Comparison of ENCODE assay signal across 10 mouse cellular contexts in genomic region chr7:111694312-111694711, GRCm38 (mm10).
DNase-seq lines count a peak whose midpoint lies in the region; ATAC-seq lines count a peak whose summit lies in the region.
"Had no signal": no experiment of that assay in that cellular context is flagged by ENCODE, and none has a peak within 500 bp of the region (broad histone marks: within the 10 kb centered on the region; RNA-seq: fewer than 3 reads in every experiment).

No protein-coding gene starts in this region.

- no peak overlapping the region for H3K9ac ChIP-seq in embryonic facial prominence, embryonic 14.5 days (ENCODE audit: low read depth, low read length)
- no peak overlapping the region for H3K9ac ChIP-seq in heart, embryonic 16.5 days (ENCODE audit: low read length)

- peak; percentile 27 for DNase-seq in embryonic facial prominence, embryonic 14.5 days (ENCODE audit: low spot score)
- DNase-seq in embryonic facial prominence, embryonic 10.5 days (ENCODE audit: low spot score), result no peak
- peak; percentile 46 for DNase-seq in testis, postnatal 10 days (ENCODE audit: low spot score)
- DNase-seq in testis, postnatal 14 days (ENCODE audit: low spot score), result no peak
- no peak for DNase-seq in thymus, postnatal 0 days (ENCODE audit: low spot score)
- no peak for DNase-seq in retina, postnatal 1 day
- DNase-seq in frontal cortex, postnatal 14 days (ENCODE audit: low spot score in 2 of 2), result no peak
- DNase-seq: B cell, adult 2 months had no signal

- H3K27ac ChIP-seq in embryonic facial prominence, embryonic 14.5 days (replicated peaks; ENCODE audit: low read depth, low read length), result no peak overlapping the region
- H3K27ac ChIP-seq in embryonic facial prominence, embryonic 10.5 days (replicated peaks), result no peak overlapping the region
- H3K27ac ChIP-seq in heart, embryonic 16.5 days (ENCODE audit: low read length), result peak overlapping the region; percentile 94
- H3K27ac ChIP-seq: macrophage had no signal

- no peaks in the 10 kb centered on the region for H3K4me1 ChIP-seq in embryonic facial prominence, embryonic 14.5 days (ENCODE audit: control insufficient read depth, insufficient read depth, low read length)
- H3K4me1 ChIP-seq in embryonic facial prominence, embryonic 10.5 days, result peaks cover 5% of the 10 kb centered on the region; the same call in 1 of the 2 replicates
- peaks cover 31% of the 10 kb centered on the region for H3K4me1 ChIP-seq in heart, embryonic 16.5 days (ENCODE audit: control insufficient read depth, insufficient read depth, low read length)

- no peaks in the 10 kb centered on the region for H3K9me3 ChIP-seq in embryonic facial prominence, embryonic 14.5 days (ENCODE audit: control insufficient read depth, low read length)
- no peaks in the 10 kb centered on the region for H3K9me3 ChIP-seq in embryonic facial prominence, embryonic 10.5 days
- no peaks in the 10 kb centered on the region for H3K9me3 ChIP-seq in heart, embryonic 16.5 days (replicated peaks; ENCODE audit: control insufficient read depth, low read length)

- no peak for ATAC-seq in embryonic facial prominence, embryonic 14.5 days (ENCODE audit: low read depth)
- ATAC-seq in heart, embryonic 16.5 days (replicated peaks; ENCODE audit: extremely low read depth, insufficient read depth, low FRiP score), result peak; percentile 39

- no peaks in the 10 kb centered on the region for H3K36me3 ChIP-seq in embryonic facial prominence, embryonic 14.5 days (ENCODE audit: control insufficient read depth, insufficient read depth, low read length)
- H3K36me3 ChIP-seq in embryonic facial prominence, embryonic 10.5 days (replicated peaks), result no peaks in the 10 kb centered on the region
- no peaks in the 10 kb centered on the region for H3K36me3 ChIP-seq in heart, embryonic 16.5 days (ENCODE audit: control insufficient read depth, insufficient read depth)

- no peaks in the 10 kb centered on the region for H3K27me3 ChIP-seq in embryonic facial prominence, embryonic 14.5 days (replicated peaks; ENCODE audit: control insufficient read depth, insufficient read depth, low read length)
- H3K27me3 ChIP-seq in embryonic facial prominence, embryonic 10.5 days (replicated peaks; ENCODE audit: low read depth, poor library complexity, severe bottlenecking), result no peaks in the 10 kb centered on the region
- H3K27me3 ChIP-seq in heart, embryonic 16.5 days (ENCODE audit: control insufficient read depth, insufficient read depth, low read length), result no peaks in the 10 kb centered on the region

- no peak overlapping the region for H3K4me3 ChIP-seq in embryonic facial prominence, embryonic 14.5 days (ENCODE audit: low read depth, low read length)
- H3K4me3 ChIP-seq in embryonic facial prominence, embryonic 10.5 days, result no peak overlapping the region
- H3K4me3 ChIP-seq in heart, embryonic 16.5 days (ENCODE audit: low read length), result no peak overlapping the region

- no peak overlapping the region for H3K4me2 ChIP-seq in embryonic facial prominence, embryonic 14.5 days (ENCODE audit: low read depth, low read length)
- no peak overlapping the region for H3K4me2 ChIP-seq in heart, embryonic 16.5 days (ENCODE audit: low read depth, low read length)

- WGBS in embryonic facial prominence, embryonic 14.5 days, result 77% methylated on average over 6 of the region's 6 CpGs
- 87% methylated on average over 6 of the region's 6 CpGs for WGBS in embryonic facial prominence, embryonic 10.5 days
- WGBS in heart, embryonic 16.5 days, result 45% methylated on average over 6 of the region's 6 CpGs

Comparison
In these comparisons a context has a peak if more than half of its experiments do, and no peak if none do; other contexts are left out.
1. DNase-seq: peak in embryonic facial prominence, embryonic 14.5 days (single experiment) and testis, postnatal 10 days (single experiment); none in embryonic facial prominence, embryonic 10.5 days (single experiment), testis, postnatal 14 days (single experiment), thymus, postnatal 0 days (single experiment), retina, postnatal 1 day (single experiment) and frontal cortex, postnatal 14 days (0 of 2).